Mouse (Mus musculus) retina, embryonic 14.5 days (tissue): Measurements from ENCODE around the gene Nkain4.
A peak's percentile ranks its signal among the peaks of the same experiment; 100 is the strongest.

Experiments
- DNase-seq: peaks from one replicate; pipeline ENCODE4 v3.0.0-alpha.2; 2015; ENCODE audit warnings: low spot score

The Nkain4 gene

GRCm38 (mm10) chr2:180894029-180894623 is 60.4 kb downstream of the Nkain4 start:
- peak; percentile 64 for DNase-seq

GRCm38 (mm10) chr2:180893537-180894028 is 60.9 kb downstream of the Nkain4 start:
- DNase-seq: peak; percentile 49

GRCm38 (mm10) chr2:180892841-180893521 is 61.5 kb downstream of the Nkain4 start:
- DNase-seq: peak; percentile 63

GRCm38 (mm10) chr2:180891835-180892323 is 62.6 kb downstream of the Nkain4 start:
- DNase-seq: no peak

GRCm38 (mm10) chr2:180891075-180891834 is 63.2 kb downstream of the Nkain4 start:
- DNase-seq: peak; percentile 31

- peak; percentile 17 for DNase-seq
These were observed 64.0 kb downstream of the Nkain4 start for GRCm38 (mm10) chr2:180890422-180891074.

GRCm38 (mm10) chr2:180889921-180890280 is 64.6 kb downstream of the Nkain4 start:
- no peak for DNase-seq

- no peak for DNase-seq
These were observed 65.1 kb downstream of the Nkain4 start for GRCm38 (mm10) chr2:180889271-180889920.

- no peak for DNase-seq
These were observed 69.2 kb downstream of the Nkain4 start for GRCm38 (mm10) chr2:180885270-180885669.
